ENCODE assay signal across 9 mouse cellular contexts in genomic region chr2:29643418-29643817, GRCm38 (mm10). TPM values are rescaled to one million over a fixed set of nuclear protein-coding genes. Genes with fewer than 3 reads are reported as not detected.
DNase-seq lines count a peak whose midpoint lies in the region; ATAC-seq and TF ChIP-seq lines count a peak whose summit lies in the region.
"Had no signal": no experiment of that assay in that cellular context is flagged by ENCODE, and none has a peak within 500 bp of the region (broad histone marks: within the 10 kb centered on the region; RNA-seq: fewer than 3 reads in every experiment).

No protein-coding gene starts in this region.

- peak overlapping the region; percentile 70 for H3K4me3 ChIP-seq in gastrocnemius, adult 2 months
- peak overlapping the region; percentile 35 for H3K4me3 ChIP-seq in heart, postnatal 0 days (ENCODE audit: low read depth, low read length)
- H3K4me3 ChIP-seq in lung, embryonic 15.5 days, result peak overlapping the region; percentile 14; the same call in 1 of the 2 replicates
- H3K4me3 ChIP-seq: limb, embryonic 13.5 days had no signal

- WGBS in heart, postnatal 0 days, result 69% methylated on average over 4 of the region's 4 CpGs
- WGBS in lung, embryonic 15.5 days, result 79% methylated on average over 4 of the region's 4 CpGs

- H3K27me3 ChIP-seq in Patski, result no peaks in the 10 kb centered on the region
- H3K27me3 ChIP-seq in heart, postnatal 0 days (ENCODE audit: control insufficient read depth, insufficient read depth, low read length), result no peaks in the 10 kb centered on the region
- no peaks in the 10 kb centered on the region for H3K27me3 ChIP-seq in lung, embryonic 15.5 days
- H3K27me3 ChIP-seq: limb, embryonic 13.5 days had no signal

- CTCF ChIA-PET in Patski (lab: Charles Lee), result interaction anchor here (0.8 to 1.5 kb wide), 3 partner anchors 9 to 24 kb away, joined by 3 to 8 read pairs (median 5); no protein-coding TSS in a partner anchor

- intact Hi-C loops in gastrocnemius, adult 2 months (cut with DNase I), result no loop called here
- intact Hi-C loops in left cerebral cortex, postnatal 14 days (cut with DNase I), result no loop called here

- peak; percentile 18; the same call in 1 of the 2 replicates for TF ChIP-seq CTCF in gastrocnemius, adult 2 months (IDR thresholded peaks at IDR 0.05)
- TF ChIP-seq CTCF in Patski (IDR thresholded peaks at IDR 0.05), result no peak
- no peak for TF ChIP-seq CTCF in heart, postnatal 0 days (IDR thresholded peaks at IDR 0.05; ENCODE audit: low read depth)

- POLR2A ChIA-PET in Patski (lab: Charles Lee), result no interaction called here

- peak overlapping the region; percentile 28; the same call in 1 of the 2 replicates for H3K9ac ChIP-seq in heart, postnatal 0 days (replicated peaks; ENCODE audit: low read depth, low read length)
- H3K9ac ChIP-seq in lung, embryonic 15.5 days, result no peak overlapping the region
- H3K9ac ChIP-seq: limb, embryonic 13.5 days had no signal

- no peaks in the 10 kb centered on the region; the same call in 1 of the 2 replicates for H3K36me3 ChIP-seq in heart, postnatal 0 days (replicated peaks; ENCODE audit: control insufficient read depth, insufficient read depth, low read length)
- no peaks in the 10 kb centered on the region for H3K36me3 ChIP-seq in lung, embryonic 15.5 days

- no peaks in the 10 kb centered on the region for H3K9me3 ChIP-seq in heart, postnatal 0 days (replicated peaks; ENCODE audit: control insufficient read depth, low read length)
- H3K9me3 ChIP-seq in lung, embryonic 15.5 days, result no peaks in the 10 kb centered on the region
- H3K9me3 ChIP-seq: limb, embryonic 13.5 days had no signal

- peak; percentile 96 for ATAC-seq in Patski
- peak; percentile 76 for ATAC-seq in heart, postnatal 0 days (ENCODE audit: insufficient read depth, low read depth)
- ATAC-seq in lung, embryonic 15.5 days (ENCODE audit: borderline replicate concordance, extremely low read depth, low FRiP score, low TSS enrichment), result peak; percentile 57

- H3K27ac ChIP-seq in gastrocnemius, adult 2 months, result peak overlapping the region; percentile 89
- H3K27ac ChIP-seq in heart, postnatal 0 days (ENCODE audit: low read depth), result peak overlapping the region; percentile 82
- H3K27ac ChIP-seq in lung, embryonic 15.5 days, result peak overlapping the region; percentile 57; the same call in 1 of the 2 replicates
- H3K27ac ChIP-seq: limb, embryonic 13.5 days had no signal

- peaks cover 22% of the 10 kb centered on the region for H3K4me1 ChIP-seq in heart, postnatal 0 days (ENCODE audit: control insufficient read depth, insufficient read depth)
- H3K4me1 ChIP-seq in lung, embryonic 15.5 days, result peaks cover 26% of the 10 kb centered on the region; the same call in 1 of the 2 replicates

- peak; percentile 68 for DNase-seq in gastrocnemius, adult 2 months
- DNase-seq in gastrocnemius, postnatal 4 days (ENCODE audit: low spot score in 2 of 2), result no peak
- no peak for DNase-seq in Patski (ENCODE audit: low read depth, low spot score)
- DNase-seq in heart, postnatal 0 days (ENCODE audit: low spot score), result peak; percentile 72
- DNase-seq in frontal cortex, postnatal 10 days (ENCODE audit: low spot score in 2 of 2), result no peak
- DNase-seq in left cerebral cortex, postnatal 14 days (ENCODE audit: low spot score in 2 of 2), result no peak
- no peak for DNase-seq in thymus, postnatal 10 days (ENCODE audit: low spot score in 2 of 2)

- peak; percentile 79 for TF ChIP-seq EP300 in heart, postnatal 0 days (IDR thresholded peaks at IDR 0.05; ENCODE audit: low read depth)

- peak overlapping the region; percentile 58 for H3K4me2 ChIP-seq in heart, postnatal 0 days (ENCODE audit: low read depth, low read length)
- H3K4me2 ChIP-seq in lung, embryonic 15.5 days, result 0 out of 2 replicates have a peak overlapping the region, but pooled peaks have one; percentile 0
- H3K4me2 ChIP-seq: limb, embryonic 13.5 days had no signal

- in situ Hi-C loops in Patski (cut with MboI; ENCODE audit: low pct_unique_long_range_greater_than_20kb), result no loop called here

RNA-seq across cellular contexts. Expression of gene Rapgef1, which starts 23.9 kb away (rescaled TPM):
- total RNA-seq in gastrocnemius, adult 2 months (2021), result 100 to 1,000 TPM; 135 to 139 TPM
- 100 to 1,000 TPM; 110 to 121 TPM for total RNA-seq in gastrocnemius, postnatal 4 days (2021)
- 45.4 TPM for polyA plus RNA-seq in Patski (2021)
- total RNA-seq in heart, postnatal 0 days (2014; rRNA removed; ENCODE audit: low replicate concordance), result 47.6 and 64.0 TPM in 2 replicates
- 6.7 and 9.0 TPM in 2 replicates for polyA plus RNA-seq in heart, postnatal 0 days (2015; fragmentation: Nextera tagmentation; extraction: Ambion mirVana)
- polyA plus RNA-seq in lung, embryonic 15.5 days (2015; fragmentation: Nextera tagmentation; extraction: Ambion mirVana), result 14.2 and 15.0 TPM in 2 replicates
- 100 to 1,000 TPM; 118 to 124 TPM for total RNA-seq in left cerebral cortex, postnatal 14 days (2021)

Comparison
In these comparisons a context has a peak if more than half of its experiments do, and no peak if none do; other contexts are left out.
1. DNase-seq: peak in gastrocnemius, adult 2 months (single experiment) and heart, postnatal 0 days (single experiment); none in gastrocnemius, postnatal 4 days (0 of 2), Patski (single experiment), frontal cortex, postnatal 10 days (0 of 2), left cerebral cortex, postnatal 14 days (0 of 2) and thymus, postnatal 10 days (0 of 2).
2. H3K4me3 ChIP-seq: peak in every context shown above with its lines; median percentile 70 in gastrocnemius, adult 2 months; 35 in heart, postnatal 0 days; 14 in lung, embryonic 15.5 days.
3. Peak in every context shown above with its lines, with median percentiles within 50 percentile points of each other: H3K27ac ChIP-seq and ATAC-seq.